Mouse (Mus musculus) layer of hippocampus, postnatal 25 days (tissue): Measurements from ENCODE around the gene Spocd1. TPM values are rescaled to one million over a fixed set of nuclear protein-coding genes. Genes with fewer than 3 reads are reported as not detected.
"Not testable (repeated sequence)": the region's sequence is repeated elsewhere in the genome, so short reads cannot be mapped to it uniquely, and the experiment has no call there.

ENCODE experiments used
- DNase-seq, 2 experiments: peaks; one replicate each; pipeline ENCODE4 v3.0.0; 2022; ENCODE audit warnings: mixed read lengths in 2 of 2, low spot score in 1 of 2; ENCODE audit errors: extremely low spot score in 1 of 2
- total RNA-seq, 2 experiments: library from RNA; stranded (reverse); gene quantifications; 2 replicates each; pipeline ENCODE4 v1.2.3; 2021

Spocd1 gene
- under 1 TPM; 0.30 to 0.35 TPM for total RNA-seq

DNA sequence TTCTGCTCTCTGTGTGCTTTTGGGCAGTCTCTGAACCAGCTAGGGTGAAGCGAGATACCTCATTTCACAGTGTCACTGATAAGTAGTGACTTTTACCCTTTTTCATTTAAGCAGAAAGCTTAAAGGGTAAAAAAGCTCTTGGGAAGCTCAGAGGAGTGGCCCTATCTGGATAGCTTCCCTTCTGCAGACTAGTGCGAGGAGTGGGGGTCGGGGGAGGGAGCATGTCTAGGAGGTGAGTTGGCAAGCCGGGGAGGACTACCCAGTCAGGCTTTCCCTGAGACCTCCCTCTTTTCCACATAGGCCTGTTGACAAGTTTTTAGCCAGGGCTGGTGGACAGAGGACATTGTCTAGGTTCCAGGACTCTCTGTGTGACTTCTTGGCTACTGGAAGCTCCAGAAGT, at the start of gene Spocd1:
Spocd1 (plus strand) TSS at position 301 of the 400 bp plus-strand sequence.
- no peak for DNase-seq

DNA sequence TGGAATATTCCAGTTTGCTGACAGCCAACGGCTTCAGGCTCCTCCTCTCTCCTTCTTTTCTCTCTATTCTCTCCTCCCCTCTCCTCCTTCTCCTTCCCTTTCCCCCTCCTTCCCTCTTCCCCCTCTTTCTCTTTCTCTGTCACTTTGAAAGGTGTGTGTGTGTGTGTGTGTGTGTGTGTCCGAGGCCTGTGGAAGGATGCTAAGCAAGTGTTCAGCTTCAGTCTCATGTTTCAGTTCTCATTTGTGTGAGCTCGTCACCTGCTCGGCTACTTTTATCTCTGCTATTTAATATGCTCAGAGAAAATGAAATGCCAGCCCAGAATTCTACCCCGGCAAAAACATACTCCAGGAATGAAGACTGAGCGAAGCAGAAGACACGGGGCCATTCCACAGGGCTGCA, 48.4 kb upstream of the Spocd1 start:
- DNase-seq, result no peak

DNA sequence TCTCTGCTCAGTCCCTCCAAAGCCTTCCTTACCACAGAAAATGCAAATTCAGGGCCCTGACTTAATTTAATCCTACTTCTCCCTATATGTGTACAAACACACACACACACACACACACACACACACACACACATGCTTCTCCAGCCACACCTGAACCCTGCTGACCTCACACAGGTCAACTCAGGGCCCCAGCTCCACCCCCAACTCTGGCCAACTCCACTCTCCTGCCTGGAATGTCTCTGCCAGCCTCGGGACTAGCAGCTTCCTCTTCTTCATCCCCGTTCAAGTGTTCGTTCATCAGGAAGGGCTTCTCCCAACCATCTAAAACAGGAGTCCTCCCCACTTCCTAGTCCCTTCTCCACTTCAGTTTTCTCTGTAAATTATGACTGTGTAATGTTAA, 47.4 kb upstream of the Spocd1 start:
- no peak for DNase-seq

GRCm38 (mm10) chr4:129882555-129883293, 46.3 kb upstream of the Spocd1 start:
- peak in 1 of 2 experiments; percentile 29 for DNase-seq

DNA sequence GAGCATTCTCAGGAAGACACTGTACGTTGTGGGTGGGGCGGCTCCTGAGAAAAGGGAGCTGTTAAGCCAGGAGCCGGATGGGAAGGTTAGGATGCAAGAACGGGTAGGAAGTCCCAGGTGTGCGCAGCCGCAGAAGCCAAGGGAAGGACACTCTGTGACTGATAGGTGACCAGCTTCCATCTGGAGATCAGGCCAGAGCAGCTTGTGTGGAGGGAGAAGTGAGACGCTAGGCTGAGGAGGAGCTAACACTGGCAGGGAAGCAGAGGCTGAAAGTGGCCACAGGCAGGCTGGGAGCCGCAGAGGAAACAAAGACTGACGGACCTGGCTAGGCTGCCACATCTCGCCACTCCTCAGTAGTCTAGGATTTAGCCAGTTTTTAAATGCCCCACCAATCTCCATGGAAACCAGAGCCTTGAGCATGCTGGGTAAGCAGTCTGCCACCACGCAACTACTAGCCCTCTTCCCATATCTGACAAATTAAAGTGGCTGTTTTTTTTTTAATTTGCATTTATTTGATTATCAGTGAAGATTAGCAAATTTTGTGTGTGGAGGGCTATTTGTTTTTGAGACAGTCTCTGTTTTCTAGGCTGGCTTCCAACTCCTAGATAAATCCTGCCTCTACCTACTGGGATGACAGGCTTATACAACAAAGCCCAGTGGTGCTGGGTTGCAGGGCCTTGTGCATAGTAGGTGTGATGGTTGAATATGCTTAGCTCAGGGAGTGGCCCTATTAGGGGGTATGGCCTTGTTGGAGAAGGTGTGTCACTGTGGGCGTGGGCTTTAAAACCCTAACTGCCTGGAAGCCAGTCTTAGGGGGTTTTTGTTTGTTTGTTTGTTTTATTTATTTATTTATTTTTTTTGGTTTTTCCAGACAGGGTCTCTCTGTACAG, 44.8 kb upstream of the Spocd1 start:
- DNase-seq, result peak; percentile 24 to 27

DNA sequence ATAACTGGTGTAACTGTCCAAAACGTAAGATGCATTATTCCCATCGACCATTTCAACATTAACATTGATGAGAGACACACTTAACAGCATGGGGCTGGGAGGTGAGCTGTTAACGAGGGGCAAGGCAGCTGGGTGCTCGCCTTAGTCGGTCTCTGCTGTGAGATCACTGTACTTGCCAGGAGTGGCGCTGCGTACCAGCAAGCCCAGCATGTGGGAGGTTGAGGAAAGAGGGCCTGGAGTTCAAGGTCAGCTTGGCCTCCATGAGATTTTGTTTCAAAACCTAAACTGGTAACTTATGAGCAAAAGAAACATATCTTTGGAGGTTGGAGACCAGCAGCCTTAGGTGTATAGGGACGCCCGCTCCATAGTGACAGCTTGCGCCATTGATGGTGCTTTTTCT, 39.4 kb upstream of the Spocd1 start:
- DNase-seq, result no peak

DNA sequence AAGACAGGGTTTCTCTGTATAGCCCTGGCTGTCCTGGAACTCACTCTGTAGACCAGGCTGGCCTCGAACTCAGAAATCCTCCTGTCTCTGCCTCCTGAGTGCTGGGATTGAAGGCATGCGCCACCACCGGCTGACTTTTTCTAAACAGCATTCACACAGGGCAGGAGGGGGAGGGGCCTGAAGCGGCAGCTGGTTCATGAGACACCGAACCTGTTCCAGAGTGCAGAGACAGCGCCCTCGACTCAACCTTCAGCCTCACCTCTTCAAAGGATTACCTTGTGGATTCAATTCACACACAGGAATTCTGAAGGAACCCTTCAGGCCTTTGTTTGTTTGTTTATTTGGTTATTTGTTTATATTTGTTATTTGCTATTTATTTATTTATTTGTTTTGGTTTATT, 39.0 kb upstream of the Spocd1 start:
- no peak for DNase-seq

DNA sequence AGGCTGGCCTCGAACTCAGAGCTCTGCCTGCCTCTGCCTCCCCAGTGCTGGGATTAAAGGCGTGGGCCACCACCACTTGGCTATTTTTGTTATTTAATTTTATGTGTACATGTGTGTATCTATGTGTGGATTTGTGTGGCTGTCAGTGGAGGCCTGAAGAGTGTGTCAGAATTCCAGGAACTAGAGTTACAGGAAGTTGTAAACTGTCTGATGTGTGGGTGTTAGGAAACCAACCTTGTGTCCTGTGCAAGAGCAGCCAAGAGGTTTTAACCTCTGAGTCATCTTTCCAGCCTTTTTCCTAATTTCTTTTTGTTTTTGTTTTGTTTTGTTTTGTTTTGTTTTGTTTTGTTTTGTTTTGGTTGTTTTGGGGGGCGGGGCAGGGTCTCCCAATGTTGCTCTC, 34.2 kb upstream of the Spocd1 start:
- DNase-seq, result no peak

DNA sequence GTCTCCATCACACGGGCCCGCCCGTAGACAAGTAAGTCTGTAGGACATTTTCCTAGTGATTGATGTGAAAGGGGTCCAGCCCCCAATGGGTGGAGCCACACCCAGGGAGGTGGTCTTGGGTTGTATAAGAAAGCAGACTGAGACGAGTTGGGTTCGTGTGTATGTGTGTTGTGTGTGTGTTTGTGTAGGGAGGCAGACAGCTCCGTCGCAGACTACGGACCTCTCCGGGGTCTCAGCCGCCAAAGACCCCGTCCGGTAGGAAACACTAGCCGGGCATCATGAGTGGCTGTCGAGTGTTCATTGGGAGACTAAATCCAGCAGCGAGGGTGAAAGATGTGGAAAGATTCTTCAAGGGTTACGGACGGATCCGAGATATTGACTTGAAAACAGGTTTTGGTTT, 30.2 kb upstream of the Spocd1 start:
- DNase-seq, result not testable (repeated sequence)

- DNase-seq, result no peak
Measured at GRCm38 (mm10) chr4:129902394-129902793, 26.7 kb upstream of the Spocd1 start.

- DNase-seq, result no peak
Measured at GRCm38 (mm10) chr4:129903577-129903976, 25.5 kb upstream of the Spocd1 start.

DNA sequence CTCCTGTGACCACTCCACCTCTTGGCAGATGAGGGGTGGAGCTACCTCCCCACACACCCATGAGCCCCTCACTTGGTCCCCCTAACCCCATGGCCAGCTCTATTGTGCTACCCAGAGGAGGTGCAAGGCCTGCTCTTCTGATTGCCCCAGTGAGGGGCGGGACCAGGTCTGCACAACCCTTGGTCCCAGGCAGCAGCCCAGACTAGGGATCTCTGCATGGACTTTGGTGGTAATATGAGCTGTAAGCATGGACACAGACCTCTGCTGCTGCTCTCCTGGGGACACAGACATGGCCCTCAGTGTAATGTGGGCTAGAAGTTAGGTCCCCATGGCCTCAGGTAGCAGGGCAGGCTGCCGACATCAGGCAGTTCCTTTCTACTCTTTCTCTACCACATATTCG, 24.0 kb upstream of the Spocd1 start:
- no peak for DNase-seq

- no peak for DNase-seq
Measured at GRCm38 (mm10) chr4:129906016-129906415, 23.0 kb upstream of the Spocd1 start.

- no peak for DNase-seq
Measured at GRCm38 (mm10) chr4:129908836-129909235, 20.2 kb upstream of the Spocd1 start.

- DNase-seq, result no peak
Measured at GRCm38 (mm10) chr4:129909261-129909731, 19.8 kb upstream of the Spocd1 start.

DNA sequence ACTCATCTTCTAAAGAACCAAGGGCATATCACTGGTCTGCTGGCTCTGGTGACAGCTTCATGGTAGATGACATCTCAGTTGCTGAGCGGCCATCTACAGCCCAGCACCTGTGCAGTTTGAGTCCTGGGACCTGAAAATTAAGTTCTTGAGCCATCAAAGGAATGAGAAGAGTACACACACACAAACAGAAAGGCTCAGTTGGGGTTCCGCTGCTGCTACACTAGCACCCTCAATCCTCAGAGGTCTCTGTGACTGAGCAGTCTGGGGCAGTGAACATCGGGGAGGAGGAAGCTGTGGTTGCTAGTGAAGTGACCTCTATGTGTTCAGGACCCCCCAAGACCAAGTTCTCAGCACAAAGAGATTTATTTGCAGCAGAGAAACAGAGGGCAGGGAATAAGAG, 16.1 kb upstream of the Spocd1 start:
- DNase-seq, result no peak

DNA sequence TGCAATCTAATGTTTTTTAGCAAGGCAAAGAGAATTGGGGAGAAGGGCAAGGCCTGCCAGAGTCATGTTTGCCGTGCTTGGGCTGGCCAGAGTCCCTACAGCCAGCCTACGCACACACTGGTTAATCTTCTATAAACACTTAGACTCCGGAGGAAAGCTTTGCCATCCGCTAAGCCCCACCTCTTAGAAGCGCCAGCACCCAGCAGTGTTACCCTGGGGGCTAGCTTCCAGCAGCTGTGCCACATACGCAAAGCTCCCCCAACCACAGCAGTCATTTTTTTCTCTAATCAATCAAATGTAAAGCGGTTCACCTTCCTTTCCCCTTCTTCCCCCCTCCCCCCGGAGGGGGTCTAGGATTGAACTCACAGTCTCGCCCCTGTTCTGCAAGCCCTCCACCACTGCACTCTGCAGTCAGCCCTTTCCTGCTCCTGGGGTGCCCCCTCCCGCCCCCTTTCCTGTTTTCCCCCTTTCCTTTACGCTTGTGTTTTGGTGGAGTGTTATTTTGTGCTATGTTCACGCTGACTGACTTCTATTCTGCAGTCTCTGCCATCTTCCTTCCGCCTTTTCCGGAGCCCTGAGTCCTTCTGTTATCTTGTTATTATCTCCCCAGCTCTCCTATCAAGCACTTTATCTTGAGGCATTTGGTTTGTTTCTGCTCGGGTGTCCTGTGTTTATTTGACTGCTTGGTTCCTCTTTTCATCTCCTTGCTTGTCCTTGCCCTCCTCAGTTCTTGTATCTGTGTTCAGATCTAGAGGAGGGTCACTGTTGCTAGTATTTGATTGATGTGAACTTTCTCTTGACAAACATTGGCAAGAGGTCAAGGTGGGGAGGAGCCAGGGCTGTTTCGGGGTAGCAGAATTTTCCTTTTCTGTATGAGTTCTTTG, 15.0 kb upstream of the Spocd1 start:
- DNase-seq, result no peak

DNA sequence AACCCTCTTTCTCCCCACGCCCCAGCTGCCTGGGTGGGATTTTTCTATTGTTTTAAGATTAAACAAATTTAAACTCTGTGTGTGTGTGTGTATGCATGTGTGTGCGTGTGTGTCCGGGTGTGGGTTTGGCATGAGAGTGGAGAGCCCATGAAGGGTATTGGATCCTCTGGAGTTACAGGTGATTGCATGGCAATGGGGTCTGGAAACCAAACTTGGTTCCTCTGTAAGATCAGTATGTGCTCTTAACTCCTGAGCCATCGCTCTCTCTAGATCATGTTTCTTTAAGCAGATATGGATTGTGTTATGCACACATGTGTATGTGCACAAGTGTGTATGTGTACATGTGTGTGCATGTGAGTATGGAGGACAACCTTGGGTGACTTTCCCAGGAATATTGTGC, 14.4 kb upstream of the Spocd1 start:
- DNase-seq, result no peak

DNA sequence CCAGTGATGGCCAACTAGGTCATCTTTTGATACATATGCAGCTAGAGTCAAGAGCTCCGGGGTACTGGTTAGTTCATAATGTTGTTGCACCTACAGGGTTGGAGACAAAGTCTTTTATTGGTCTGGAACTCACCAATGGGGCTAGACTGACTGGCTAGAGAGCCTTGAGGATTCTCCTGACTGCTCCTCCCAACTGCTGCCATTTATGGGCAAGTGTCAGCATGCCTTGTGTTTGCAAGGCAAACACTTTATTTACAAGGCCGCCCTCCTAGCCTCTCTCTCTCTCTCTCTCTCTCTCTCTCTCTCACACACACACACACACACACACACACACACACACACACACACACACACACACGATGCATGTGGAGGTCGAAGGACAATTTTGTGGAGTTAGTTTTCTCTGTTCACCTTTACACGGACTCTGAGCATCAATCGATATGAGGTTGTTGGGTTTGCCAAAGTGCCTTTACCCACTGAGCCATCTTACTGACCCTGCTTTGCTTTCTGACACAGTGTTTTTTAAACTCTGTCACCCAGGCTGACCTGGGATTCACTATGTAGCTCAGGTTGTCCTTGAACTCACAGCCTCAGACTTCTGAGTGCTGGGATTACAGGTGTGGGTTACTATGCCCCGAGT, 13.6 kb upstream of the Spocd1 start:
- DNase-seq, result no peak

GRCm38 (mm10) chr4:129916159-129916558, 12.9 kb upstream of the Spocd1 start:
- DNase-seq, result no peak
